In the genomic region with DNA sequence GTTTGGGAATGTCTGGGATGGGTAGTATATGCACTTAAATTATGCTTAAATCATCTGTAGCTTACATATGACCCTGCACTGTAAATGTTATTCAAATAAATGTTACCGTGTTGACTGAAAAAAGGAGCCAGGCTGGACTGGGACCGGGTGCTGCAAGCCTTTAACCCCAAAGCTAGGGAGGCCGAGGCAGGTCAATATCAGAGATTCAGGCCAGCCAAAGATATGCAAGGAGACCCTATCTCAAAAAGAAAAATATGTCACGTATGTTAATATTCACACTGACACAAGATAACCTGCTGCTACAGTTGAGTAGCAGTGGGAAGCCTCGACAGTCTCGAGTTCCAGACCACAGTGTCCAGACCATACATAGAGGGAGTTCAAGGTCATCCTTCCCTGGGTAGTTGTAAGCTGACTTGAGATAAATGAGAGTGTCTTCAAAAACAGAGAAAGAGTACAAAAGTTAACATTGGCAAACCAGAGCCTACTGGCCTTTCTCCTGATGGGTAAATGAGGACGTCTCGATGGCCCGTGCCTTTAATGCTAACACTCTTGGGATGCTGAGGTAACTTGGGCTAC, we compare ENCODE assay signal across 1 mouse cellular context.
A peak's percentile ranks its signal among the peaks of the same experiment; 100 is the strongest.
TF ChIP-seq lines count a peak whose summit lies in the region.

No protein-coding gene starts in this region.

TF ChIP-seq in MEL, 35 proteins besides CTCF, POLR2A, EP300 and RAD21:
- TF ChIP-seq MYC (IDR thresholded peaks at IDR 0.05; ENCODE audit: low read depth, low read length), result no peak
- TF ChIP-seq SIN3A (IDR thresholded peaks at IDR 0.05; ENCODE audit: low read length), result no peak
- TF ChIP-seq ZNF384 (IDR thresholded peaks at IDR 0.05; ENCODE audit: low read depth, low read length), result peak; percentile 21; the same call in 1 of the 2 replicates
